Mouse (Mus musculus): Measurements from ENCODE around the gene Gm17657. TPM values are rescaled to one million over a fixed set of nuclear protein-coding genes. Genes with fewer than 3 reads are reported as not detected.

The Gm17657 gene
- polyA plus RNA-seq, 1 experiment from 2014 or later: not detected

- peaks cover 26% of the 10 kb centered on the region for H3K4me1 ChIP-seq (ENCODE audit: control insufficient read depth, insufficient read depth, low read length)
Observed at GRCm38 (mm10) chr17:29554176-29554575, 4.7 kb upstream of the Gm17657 start.

DNA sequence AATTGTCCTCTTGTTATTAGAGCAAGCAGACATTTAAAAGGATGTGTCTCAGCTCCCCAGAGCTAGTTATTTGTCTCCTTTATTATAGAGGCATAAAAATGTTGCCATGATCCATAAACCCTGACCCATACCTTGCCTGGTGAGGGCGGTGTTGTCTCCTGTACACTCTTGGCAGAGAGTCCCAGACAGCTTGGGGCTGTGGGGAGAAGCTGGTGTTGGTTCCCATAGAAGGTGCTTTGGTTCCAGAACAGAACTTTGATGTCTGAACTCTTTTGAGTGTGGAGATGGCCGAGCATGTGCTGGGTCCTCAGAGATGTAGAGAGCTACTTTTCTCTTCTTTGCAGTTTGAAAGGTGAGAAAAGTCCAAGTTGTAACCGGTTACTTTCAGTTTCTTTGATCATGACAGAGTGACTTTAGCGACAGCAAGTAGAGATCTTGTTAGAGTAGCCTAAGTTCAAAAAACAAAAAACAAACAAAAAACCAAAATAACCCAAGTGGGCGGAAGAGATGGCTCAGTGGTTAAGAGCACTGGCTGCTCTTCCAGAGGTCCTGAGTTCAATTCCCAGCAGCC, 2.8 kb upstream of the Gm17657 start, which contains the start of gene Tmem217:
TSS of gene Tmem217 (minus strand) at position 224 of the 571 bp plus-strand sequence.
- Histone ChIP-seq H3K9ac (ENCODE audit: low read length) (no peak within 1 kb of the TSS), H3K4me3 (replicated peaks; ENCODE audit: low read length) (no peak within 1 kb of the TSS), H3K4me1 (ENCODE audit: control insufficient read depth, insufficient read depth, low read length) (peaks cover 28% of the 10 kb centered on the region), H3K27ac (ENCODE audit: low read length) (no peak within 1 kb of the TSS), H3K9me3 (replicated peaks; ENCODE audit: control insufficient read depth, low read length) (no peaks in the 10 kb centered on the region), H3K36me3 (ENCODE audit: control insufficient read depth, insufficient read depth, low read length) (no peaks in the 10 kb centered on the region), H3K4me2 (ENCODE audit: low read depth, low read length) (0 out of 2 replicates have a peak within 1 kb of the TSS, but pooled peaks have one; percentile 85), H3K27me3 (ENCODE audit: control insufficient read depth, insufficient read depth, low read length) (no peaks in the 10 kb centered on the region)
- no peak for ATAC-seq (ENCODE audit: insufficient read depth, low FRiP score)
- 90% methylated on average over 5 of the region's 5 CpGs for WGBS

More at GRCm38 (mm10) chr17:29554176-29554575, 4.7 kb upstream of the Gm17657 start:
- ATAC-seq (ENCODE audit: insufficient read depth, low FRiP score): no peak
- H3K4me3 ChIP-seq (replicated peaks; ENCODE audit: low read length): no peak overlapping the region
- no peak overlapping the region for H3K27ac ChIP-seq (ENCODE audit: low read length)
- H3K9me3 ChIP-seq (replicated peaks; ENCODE audit: control insufficient read depth, low read length): no peaks in the 10 kb centered on the region
- no peaks in the 10 kb centered on the region for H3K27me3 ChIP-seq (ENCODE audit: control insufficient read depth, insufficient read depth, low read length)
- no peak overlapping the region for H3K4me2 ChIP-seq (ENCODE audit: low read depth, low read length)
- H3K36me3 ChIP-seq (ENCODE audit: control insufficient read depth, insufficient read depth, low read length): no peaks in the 10 kb centered on the region
- H3K9ac ChIP-seq (ENCODE audit: low read length): no peak overlapping the region

- WGBS: 42% methylated on average over 6 of the region's 6 CpGs
- Histone ChIP-seq H3K27ac (ENCODE audit: low read length) (no peak overlapping the region), H3K4me3 (replicated peaks; ENCODE audit: low read length) (no peak overlapping the region)
Observed at GRCm38 (mm10) chr17:29551019-29551418, 1.6 kb upstream of the Gm17657 start.

GRCm38 (mm10) chr17:29548994-29549393, 444 bp downstream of the Gm17657 start:
- Histone ChIP-seq H3K27ac (ENCODE audit: low read length) (no peak overlapping the region), H3K4me2 (ENCODE audit: low read depth, low read length) (peak overlapping the region; percentile 85), H3K9me3 (replicated peaks; ENCODE audit: control insufficient read depth, low read length) (no peaks in the 10 kb centered on the region), H3K9ac (ENCODE audit: low read length) (no peak overlapping the region), H3K27me3 (ENCODE audit: control insufficient read depth, insufficient read depth, low read length) (no peaks in the 10 kb centered on the region), H3K4me1 (ENCODE audit: control insufficient read depth, insufficient read depth, low read length) (peaks cover 18% of the 10 kb centered on the region), H3K36me3 (ENCODE audit: control insufficient read depth, insufficient read depth, low read length) (no peaks in the 10 kb centered on the region), H3K4me3 (replicated peaks; ENCODE audit: low read length) (peak overlapping the region; percentile 97)
- 49% methylated on average over 8 of the region's 8 CpGs for WGBS
- no peak for ATAC-seq (ENCODE audit: insufficient read depth, low FRiP score)

More at GRCm38 (mm10) chr17:29551019-29551418, 1.6 kb upstream of the Gm17657 start:
- H3K9ac ChIP-seq (ENCODE audit: low read length): 0 out of 2 replicates have a peak overlapping the region, but pooled peaks have one; percentile 97
- no peaks in the 10 kb centered on the region for H3K9me3 ChIP-seq (replicated peaks; ENCODE audit: control insufficient read depth, low read length)
- no peak for ATAC-seq (ENCODE audit: insufficient read depth, low FRiP score)
- peak overlapping the region; percentile 85 for H3K4me2 ChIP-seq (ENCODE audit: low read depth, low read length)
- peaks cover 18% of the 10 kb centered on the region for H3K4me1 ChIP-seq (ENCODE audit: control insufficient read depth, insufficient read depth, low read length)
- no peaks in the 10 kb centered on the region for H3K36me3 ChIP-seq (ENCODE audit: control insufficient read depth, insufficient read depth, low read length)
- H3K27me3 ChIP-seq (ENCODE audit: control insufficient read depth, insufficient read depth, low read length): no peaks in the 10 kb centered on the region

GRCm38 (mm10) chr17:29548494-29548893, 944 bp downstream of the Gm17657 start:
- Histone ChIP-seq H3K36me3 (ENCODE audit: control insufficient read depth, insufficient read depth, low read length) (no peaks in the 10 kb centered on the region), H3K9ac (ENCODE audit: low read length) (no peak overlapping the region), H3K4me2 (ENCODE audit: low read depth, low read length) (no peak overlapping the region), H3K27me3 (ENCODE audit: control insufficient read depth, insufficient read depth, low read length) (no peaks in the 10 kb centered on the region), H3K27ac (ENCODE audit: low read length) (no peak overlapping the region), H3K4me3 (replicated peaks; ENCODE audit: low read length) (no peak overlapping the region), H3K9me3 (replicated peaks; ENCODE audit: control insufficient read depth, low read length) (no peaks in the 10 kb centered on the region), H3K4me1 (ENCODE audit: control insufficient read depth, insufficient read depth, low read length) (peaks cover 18% of the 10 kb centered on the region)
- 64% methylated on average over 3 of the region's 3 CpGs for WGBS
- no peak for ATAC-seq (ENCODE audit: insufficient read depth, low FRiP score)

- WGBS: 90% methylated on average over 5 of the region's 5 CpGs
- no peak for ATAC-seq (ENCODE audit: insufficient read depth, low FRiP score)
- Histone ChIP-seq H3K27me3 (ENCODE audit: control insufficient read depth, insufficient read depth, low read length) (no peaks in the 10 kb centered on the region), H3K4me2 (ENCODE audit: low read depth, low read length) (no peak overlapping the region), H3K9ac (ENCODE audit: low read length) (no peak overlapping the region), H3K36me3 (ENCODE audit: control insufficient read depth, insufficient read depth, low read length) (no peaks in the 10 kb centered on the region), H3K9me3 (replicated peaks; ENCODE audit: control insufficient read depth, low read length) (no peaks in the 10 kb centered on the region), H3K4me1 (ENCODE audit: control insufficient read depth, insufficient read depth, low read length) (peaks cover 7% of the 10 kb centered on the region), H3K4me3 (replicated peaks; ENCODE audit: low read length) (no peak overlapping the region), H3K27ac (ENCODE audit: low read length) (no peak overlapping the region)
Observed at GRCm38 (mm10) chr17:29545241-29545640, 4.2 kb downstream of the Gm17657 start.

DNA sequence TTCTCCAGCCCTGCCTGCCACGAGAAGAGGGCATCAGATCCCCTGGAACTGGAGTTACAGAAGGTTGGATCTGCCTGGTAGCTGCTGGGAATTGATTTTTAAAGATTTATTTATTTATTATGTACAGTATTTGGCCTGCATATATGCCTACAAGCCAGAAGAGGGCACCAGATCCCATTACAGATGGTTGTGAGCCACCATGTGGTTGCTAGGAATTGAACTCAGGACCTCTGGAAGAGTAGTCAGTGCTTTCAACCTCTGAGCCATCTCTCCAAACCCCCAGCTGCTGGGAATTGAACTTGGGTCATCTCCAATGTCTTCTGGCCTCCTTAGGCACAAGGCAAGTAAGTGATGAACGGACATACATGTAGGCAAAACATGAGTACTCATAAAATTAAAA, 5.4 kb downstream of the Gm17657 start:
- H3K4me1 ChIP-seq (ENCODE audit: control insufficient read depth, insufficient read depth, low read length): 0 out of 2 replicates have a peak, but pooled peaks cover 2% of the 10 kb centered on the region
- no peaks in the 10 kb centered on the region for H3K9me3 ChIP-seq (replicated peaks; ENCODE audit: control insufficient read depth, low read length)
- H3K4me2 ChIP-seq (ENCODE audit: low read depth, low read length): no peak overlapping the region
- no peak for ATAC-seq (ENCODE audit: insufficient read depth, low FRiP score)
- H3K4me3 ChIP-seq (replicated peaks; ENCODE audit: low read length): no peak overlapping the region
- 68% methylated on average over 2 of the region's 2 CpGs for WGBS
- no peak overlapping the region for H3K9ac ChIP-seq (ENCODE audit: low read length)
- no peak overlapping the region for H3K27ac ChIP-seq (ENCODE audit: low read length)
- no peaks in the 10 kb centered on the region for H3K27me3 ChIP-seq (ENCODE audit: control insufficient read depth, insufficient read depth, low read length)
- H3K36me3 ChIP-seq (ENCODE audit: control insufficient read depth, insufficient read depth, low read length): no peaks in the 10 kb centered on the region

GRCm38 (mm10) chr17:29542831-29543690, 6.4 kb downstream of the Gm17657 start:
- Histone ChIP-seq H3K4me1 (ENCODE audit: control insufficient read depth, insufficient read depth, low read length) (no peaks in the 10 kb centered on the region), H3K9ac (ENCODE audit: low read length) (no peak overlapping the region), H3K27me3 (ENCODE audit: control insufficient read depth, insufficient read depth, low read length) (no peaks in the 10 kb centered on the region), H3K27ac (ENCODE audit: low read length) (no peak overlapping the region), H3K9me3 (replicated peaks; ENCODE audit: control insufficient read depth, low read length) (no peaks in the 10 kb centered on the region), H3K4me3 (replicated peaks; ENCODE audit: low read length) (no peak overlapping the region), H3K4me2 (ENCODE audit: low read depth, low read length) (no peak overlapping the region), H3K36me3 (ENCODE audit: control insufficient read depth, insufficient read depth, low read length) (no peaks in the 10 kb centered on the region)
- ATAC-seq (ENCODE audit: insufficient read depth, low FRiP score): no peak
- 86% methylated on average over 19 of the region's 19 CpGs for WGBS

DNA sequence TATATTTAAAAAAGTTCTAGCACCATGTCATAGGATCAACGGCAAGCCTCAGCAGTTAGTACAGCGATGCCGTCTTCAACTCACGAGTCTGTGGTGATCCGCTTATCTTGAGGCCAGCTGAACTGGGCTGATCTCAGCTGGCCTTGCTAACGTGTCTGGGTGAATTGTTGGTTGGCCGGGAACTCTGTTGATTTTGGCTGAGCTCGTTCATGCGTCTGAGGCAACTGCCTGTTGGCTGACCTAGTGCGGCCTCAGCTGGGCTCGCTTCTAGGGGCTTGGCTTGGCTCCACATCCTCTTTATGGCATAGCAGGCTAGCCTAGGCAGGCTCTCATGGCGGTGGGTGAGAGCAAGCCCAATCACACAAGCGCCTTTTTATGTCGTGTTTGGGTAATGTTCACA, 8.0 kb downstream of the Gm17657 start:
- Histone ChIP-seq H3K4me2 (ENCODE audit: low read depth, low read length) (no peak overlapping the region), H3K9me3 (replicated peaks; ENCODE audit: control insufficient read depth, low read length) (no peaks in the 10 kb centered on the region), H3K27me3 (ENCODE audit: control insufficient read depth, insufficient read depth, low read length) (no peaks in the 10 kb centered on the region), H3K27ac (ENCODE audit: low read length) (no peak overlapping the region; the same call in 1 of the 2 replicates), H3K36me3 (ENCODE audit: control insufficient read depth, insufficient read depth, low read length) (no peaks in the 10 kb centered on the region), H3K4me3 (replicated peaks; ENCODE audit: low read length) (no peak overlapping the region), H3K9ac (ENCODE audit: low read length) (no peak overlapping the region), H3K4me1 (ENCODE audit: control insufficient read depth, insufficient read depth, low read length) (no peaks in the 10 kb centered on the region)
- peak; percentile 47; the same call in 1 of the 2 replicates for ATAC-seq (ENCODE audit: insufficient read depth, low FRiP score)
- WGBS: 50% methylated on average over 14 of the region's 14 CpGs

Data from stomach, embryonic 16.5 days (tissue).